Mouse (Mus musculus): Measurements from ENCODE around the gene Ski.
A peak's percentile ranks its signal among the peaks of the same experiment; 100 is the strongest.

The Ski gene

GRCm38 (mm10) chr4:155213752-155214054 is 8.7 kb downstream of the Ski start:
- no peak for DNase-seq

DNA sequence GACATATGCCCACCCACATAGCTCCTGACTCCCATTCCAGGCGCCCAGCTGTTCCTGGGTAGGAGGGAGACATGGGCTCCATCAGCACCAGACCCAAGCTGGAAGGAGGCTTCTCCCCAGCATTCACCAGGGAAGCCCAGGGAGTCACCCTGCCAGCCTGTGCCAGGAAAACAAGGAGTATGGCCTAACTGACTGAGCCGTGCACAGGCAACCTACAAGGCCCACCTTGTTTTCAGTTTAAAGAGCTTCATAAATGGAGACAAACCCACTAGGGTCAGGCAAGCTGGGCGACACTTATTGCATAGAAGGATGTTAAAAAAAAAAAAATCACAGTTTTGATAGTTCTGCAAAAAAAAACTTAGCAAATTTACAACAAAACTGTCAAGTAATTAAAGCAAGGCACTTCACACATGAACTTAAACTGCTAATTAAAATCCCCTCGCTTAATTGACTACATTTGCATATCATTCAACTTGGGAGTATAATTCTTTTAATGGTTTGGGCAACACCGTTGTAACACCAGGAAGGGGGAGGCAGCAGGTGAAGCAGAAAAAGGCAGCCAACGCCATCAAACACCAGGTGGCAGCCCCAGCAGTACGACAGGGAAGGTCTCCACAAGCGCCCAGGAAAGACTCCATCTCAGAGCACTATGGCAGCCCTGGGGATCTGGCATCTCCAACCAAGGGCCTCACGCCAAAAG is 9.2 kb downstream of the Ski start:
- no peak for DNase-seq

DNA sequence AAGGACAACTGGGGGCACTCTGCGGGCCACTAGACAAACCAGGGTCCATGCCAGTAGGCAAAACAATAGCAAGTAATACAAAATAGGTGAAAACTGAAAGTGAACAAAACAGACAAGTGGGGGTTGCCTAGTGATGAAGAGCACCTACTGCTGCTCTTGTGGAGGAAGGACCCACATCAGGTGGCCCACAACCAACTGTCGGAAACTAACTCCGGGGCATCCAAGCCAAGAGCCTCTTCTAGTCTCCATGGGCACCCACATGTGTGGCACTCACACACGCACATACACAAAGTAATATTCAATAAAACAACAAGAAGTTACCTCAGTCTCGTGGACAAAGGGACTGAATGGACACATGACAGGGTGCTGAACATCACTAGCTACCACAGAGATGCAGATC is 12.9 kb downstream of the Ski start:
- DNase-seq, result no peak

DNA sequence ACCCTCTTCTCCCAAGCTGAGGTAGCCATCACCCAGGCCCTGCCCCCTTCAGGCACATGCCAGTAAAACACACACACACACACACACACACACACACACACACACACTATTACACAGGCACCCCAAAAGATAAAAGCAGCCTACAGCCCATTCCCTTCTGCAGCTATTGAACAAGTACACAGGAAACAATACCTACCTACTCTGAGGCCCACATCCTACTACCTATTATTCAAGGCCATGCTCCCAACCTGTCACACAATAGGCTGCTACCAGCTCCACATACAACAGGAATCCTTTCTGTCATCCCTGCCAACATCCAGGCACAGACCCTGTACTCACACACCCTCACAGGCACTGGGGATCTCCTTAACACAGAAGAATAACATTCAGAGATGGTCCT is 13.3 kb downstream of the Ski start:
- no peak for DNase-seq

DNA sequence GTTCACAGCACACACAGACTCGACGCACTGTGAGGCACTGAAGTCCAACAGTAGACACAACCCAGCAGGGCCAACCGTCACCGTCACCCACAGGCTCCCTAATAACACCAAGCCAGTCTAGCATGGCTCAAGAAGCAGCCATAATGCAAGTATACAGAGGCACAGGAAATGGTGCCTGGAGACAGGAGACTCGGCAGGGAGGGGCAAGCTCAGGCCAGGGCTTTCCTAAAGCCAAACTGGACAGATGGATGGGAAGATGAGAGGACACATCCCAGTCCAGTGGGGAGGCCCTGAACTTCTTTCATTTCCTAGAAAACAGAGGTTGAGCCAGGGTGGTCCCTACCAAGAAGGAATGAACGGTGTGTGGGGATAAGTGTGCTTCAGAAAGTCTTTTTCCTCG is 13.8 kb downstream of the Ski start:
- no peak for DNase-seq

GRCm38 (mm10) chr4:155207841-155208240 is 14.6 kb downstream of the Ski start:
- DNase-seq, result peak in 1 of 2 experiments; percentile 67

DNA sequence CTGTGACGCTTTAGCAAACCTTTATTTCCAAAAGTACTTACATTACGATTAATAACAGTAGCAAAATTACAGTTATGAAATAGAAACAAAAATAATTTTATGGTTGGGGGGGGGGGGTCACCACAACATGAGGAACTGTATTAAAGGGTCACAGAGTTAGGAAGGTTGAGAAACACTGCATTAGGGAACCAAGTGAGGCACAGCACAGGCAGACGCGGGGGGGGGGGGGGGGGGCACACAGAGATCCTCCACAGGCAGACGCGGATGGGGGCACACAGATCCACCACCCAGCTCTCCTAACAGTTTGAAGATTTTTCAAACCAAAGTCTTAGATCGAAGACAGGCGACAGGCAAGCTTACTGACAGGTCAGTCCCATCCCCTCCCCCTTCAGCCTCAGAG is 15.9 kb downstream of the Ski start:
- no peak for DNase-seq

DNA sequence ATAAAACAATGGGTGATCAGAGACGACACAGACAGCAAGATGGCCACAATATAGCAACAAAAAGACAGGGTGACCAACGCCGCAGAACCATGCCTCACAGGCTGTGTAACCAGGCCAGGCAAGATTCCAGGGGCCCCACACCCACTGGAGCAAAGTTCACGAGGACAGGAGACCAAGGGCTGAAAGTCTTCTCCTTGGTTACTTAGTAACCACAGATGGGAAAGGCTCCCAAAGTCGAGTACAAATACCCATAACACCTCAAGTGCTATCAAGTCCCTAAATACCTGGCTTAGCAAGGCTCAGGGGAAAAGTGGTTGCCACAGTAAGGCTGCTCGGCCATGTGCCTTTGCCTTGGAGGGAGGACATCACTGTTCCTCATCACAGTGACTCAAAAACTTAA is 16.5 kb downstream of the Ski start:
- DNase-seq, result peak; percentile 93 to 95

GRCm38 (mm10) chr4:155201764-155202163 is 20.6 kb downstream of the Ski start:
- no peak for DNase-seq

- DNase-seq, result no peak
Observed at GRCm38 (mm10) chr4:155200861-155201390, 21.5 kb downstream of the Ski start.

GRCm38 (mm10) chr4:155197726-155198125 is 24.7 kb downstream of the Ski start:
- DNase-seq, result peak; percentile 40 to 49

- no peak for DNase-seq
Observed at GRCm38 (mm10) chr4:155195204-155195603, 27.2 kb downstream of the Ski start.

DNA sequence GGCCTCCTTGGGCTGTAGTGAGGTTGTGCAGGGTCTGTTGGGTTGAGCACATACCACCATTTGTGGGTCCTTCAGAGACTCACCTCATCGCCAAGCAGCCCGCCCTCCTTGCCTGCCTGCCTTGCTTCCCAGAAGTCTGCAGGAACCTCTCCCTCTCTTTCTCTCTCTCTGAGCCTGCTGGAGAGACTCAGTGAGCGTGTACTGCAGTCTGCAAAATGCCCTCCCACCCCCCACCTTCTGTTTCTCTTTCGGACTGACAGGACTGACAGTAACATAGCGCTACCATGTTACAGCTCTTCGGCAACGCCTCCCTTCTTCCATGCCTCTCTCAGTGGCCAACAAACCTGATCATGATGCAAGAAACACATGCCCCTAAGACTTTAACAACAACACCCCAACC is 32.1 kb downstream of the Ski start:
- no peak for DNase-seq

DNA sequence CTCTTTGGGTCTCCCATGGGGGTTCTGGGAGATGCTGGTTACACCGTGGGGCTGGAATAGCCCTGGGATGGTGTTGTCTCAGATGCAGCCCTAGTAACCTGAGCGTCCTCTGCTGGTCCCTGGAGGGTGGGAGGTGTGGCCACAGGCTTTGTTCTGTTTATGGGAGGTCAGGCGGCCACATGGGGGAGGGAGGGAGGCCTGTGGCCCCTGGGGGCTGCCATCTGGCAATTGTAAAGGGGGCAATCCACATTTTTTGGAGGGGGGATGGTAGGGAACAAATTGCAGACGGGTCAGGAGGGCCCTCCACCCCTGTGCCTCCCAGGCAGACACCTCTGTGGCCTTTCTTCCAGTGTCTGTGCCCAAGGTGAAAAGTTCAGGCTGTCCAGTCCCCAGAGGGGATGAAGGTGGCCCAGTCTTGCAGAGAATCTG is 32.7 kb downstream of the Ski start:
- peak; percentile 59 to 74 for DNase-seq

DNA sequence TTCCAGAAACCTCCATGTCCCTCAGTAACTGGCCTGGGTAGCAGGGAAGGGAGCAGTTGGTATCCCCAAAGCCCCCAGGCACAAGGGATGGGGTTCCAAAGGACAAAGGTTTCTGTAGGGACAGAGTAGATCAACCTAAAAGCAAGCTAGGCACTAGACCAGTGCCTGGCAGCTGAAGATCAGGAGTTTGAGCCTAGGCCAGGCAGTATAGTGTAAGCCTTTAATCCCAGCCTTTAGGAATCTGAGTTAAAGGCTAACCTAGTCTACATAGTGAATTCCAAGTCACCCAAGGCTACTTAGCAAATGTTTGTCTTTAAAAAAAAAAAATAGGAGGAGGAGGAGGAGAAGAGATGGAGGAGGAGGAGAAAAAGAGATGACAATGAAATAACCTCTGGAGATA is 33.6 kb downstream of the Ski start:
- DNase-seq, result no peak

GRCm38 (mm10) chr4:155188341-155188740 is 34.1 kb downstream of the Ski start:
- peak; percentile 74 to 87 for DNase-seq

GRCm38 (mm10) chr4:155187192-155187674 is 35.2 kb downstream of the Ski start:
- peak in 1 of 2 experiments; percentile 65 for DNase-seq

- peak in 1 of 2 experiments; percentile 64 for DNase-seq
Observed at GRCm38 (mm10) chr4:155185845-155186244, 36.5 kb downstream of the Ski start.

DNA sequence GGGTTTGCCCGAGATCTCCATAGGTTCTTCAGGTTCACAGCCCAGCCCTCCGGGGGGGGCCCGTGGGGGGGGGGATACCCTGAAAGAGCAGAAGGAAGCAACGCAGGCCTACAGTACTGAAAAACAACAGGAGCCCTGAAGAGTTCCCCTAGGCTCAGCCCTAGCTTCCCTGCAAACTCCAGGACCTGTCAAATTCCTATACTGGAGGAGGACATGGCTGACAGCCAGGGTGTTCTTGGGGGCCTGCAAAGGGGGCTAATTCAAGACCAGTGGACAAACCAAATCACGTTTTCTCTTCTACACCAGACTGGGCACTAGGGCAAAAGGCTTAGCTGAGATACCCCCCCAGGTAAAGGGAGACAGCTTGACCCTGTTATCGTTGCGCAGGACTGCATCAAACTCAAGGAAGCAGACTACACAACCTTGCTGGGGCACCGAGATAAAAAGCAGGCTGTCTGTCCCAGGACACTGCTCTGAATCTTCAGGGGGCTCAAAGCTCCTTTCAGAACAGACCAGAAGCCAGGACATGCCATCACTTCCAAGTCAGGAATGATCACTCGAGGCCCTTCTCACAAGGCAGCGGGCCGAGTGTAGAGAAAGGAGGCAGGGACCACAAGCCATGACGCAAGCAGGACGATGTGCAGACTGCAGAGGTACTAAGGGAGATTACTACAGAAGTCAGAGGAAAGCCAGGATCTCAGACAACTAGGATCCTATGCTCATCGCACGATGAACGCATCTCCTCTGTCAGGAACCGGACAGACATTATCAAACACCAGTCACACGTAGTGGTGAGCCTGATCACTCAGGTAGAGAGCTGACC is 37.9 kb downstream of the Ski start:
- DNase-seq, result no peak

DNA sequence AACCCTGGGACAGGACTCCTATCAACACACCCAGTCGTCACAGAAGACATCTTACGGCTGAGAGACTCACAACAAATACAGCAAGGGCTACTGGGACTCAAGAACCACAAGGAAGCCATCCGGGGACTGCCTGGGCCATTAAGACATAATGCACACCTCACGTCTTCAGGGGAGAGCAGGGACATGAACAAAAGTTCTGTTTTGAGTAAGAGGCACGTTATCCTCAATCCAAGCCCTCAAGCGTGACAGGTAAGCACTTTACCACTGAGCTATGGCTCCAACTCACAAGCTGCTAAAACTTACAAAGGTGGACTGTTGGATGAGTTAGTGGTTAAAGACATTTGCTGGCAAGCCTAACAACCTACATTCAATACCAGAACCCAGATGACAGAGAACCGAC is 39.2 kb downstream of the Ski start:
- DNase-seq, result no peak

DNA sequence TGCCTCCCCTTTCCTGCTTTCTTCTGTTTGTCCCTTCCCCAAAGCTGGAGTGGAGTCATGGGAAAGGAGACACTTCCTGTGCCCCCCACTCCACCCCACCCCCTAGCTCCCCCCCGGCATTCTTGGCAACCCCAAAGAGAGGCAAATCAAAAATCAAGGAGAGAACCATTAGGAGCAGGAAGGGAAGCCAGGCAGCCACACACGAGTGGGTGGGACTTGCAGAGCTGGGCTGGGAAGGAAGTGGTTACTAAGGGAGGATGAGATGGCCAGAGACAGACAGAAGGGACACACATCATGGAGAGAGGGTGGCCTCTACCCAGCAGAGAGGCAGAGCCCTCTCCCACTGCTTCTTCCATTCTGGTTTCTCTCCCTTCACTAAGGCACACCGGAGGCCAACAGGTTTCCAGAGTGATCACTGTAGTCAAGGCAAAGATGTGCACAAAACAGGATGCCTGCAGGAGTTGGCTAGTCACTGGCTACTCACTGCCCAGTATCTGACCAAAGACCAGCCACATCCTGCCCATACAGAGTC is 43.3 kb downstream of the Ski start:
- DNase-seq, result no peak

- DNase-seq, result peak; percentile 60 to 85
Observed at GRCm38 (mm10) chr4:155178274-155178673, 44.1 kb downstream of the Ski start.

DNA sequence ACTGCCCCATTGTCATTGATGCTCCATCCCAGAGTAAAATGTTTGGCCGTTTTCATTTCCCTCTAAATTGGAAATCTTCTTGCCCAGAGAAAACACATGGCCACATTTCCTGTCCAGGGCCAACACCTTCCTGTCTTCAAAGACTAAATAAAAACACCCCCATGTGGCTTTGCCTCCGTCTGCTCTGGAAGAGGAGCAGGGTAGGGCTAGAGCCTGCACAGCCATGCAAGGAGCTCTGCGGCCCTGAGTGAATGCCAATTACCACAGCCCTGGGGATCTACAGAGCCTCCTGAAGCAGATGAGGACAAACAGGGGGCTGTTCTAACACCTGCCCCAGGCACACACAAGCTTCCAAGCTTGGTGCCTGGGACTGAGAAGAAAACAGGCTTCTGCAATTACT is 46.2 kb downstream of the Ski start:
- no peak for DNase-seq
